Mouse (Mus musculus) MEL (cell line): ENCODE data around the gene Hao2. TPM values are rescaled to one million over a fixed set of nuclear protein-coding genes. Genes with fewer than 3 reads are reported as not detected.

Experiments used
- DNase-seq: peaks from one replicate; pipeline ENCODE4 v3.0.0; 2011; ENCODE audit warnings: low read depth, low spot score
- H3K27ac ChIP-seq: 2 replicates; pipeline ENCODE4 v1.5.1; 2012; ENCODE audit warnings: low read depth, mild to moderate bottlenecking, control low read depth, low read length, moderate library complexity; ENCODE audit not compliant: control insufficient read depth
- H3K27me3 ChIP-seq, 2 experiments: fragments of 150-350 bp in 1 of 2; sonication (generic) in 1 of 2; 2 replicates each; pipeline ENCODE4 v1.6.1; 2012; ENCODE audit warnings: low read length in 2 of 2, mild to moderate bottlenecking in 2 of 2, improper control_type of control experiment in 1 of 2, moderate library complexity in 1 of 2; ENCODE audit not compliant: insufficient read depth in 2 of 2, control insufficient read depth in 1 of 2
- H3K36me3 ChIP-seq, 2 experiments: 2 replicates each; pipeline ENCODE4 v1.6.1; 2012 to 2014; ENCODE audit warnings: low read length in 2 of 2, improper control_type of control experiment in 1 of 2, inconsistent platforms in 1 of 2, mild to moderate bottlenecking in 1 of 2; ENCODE audit not compliant: insufficient read depth in 2 of 2, control insufficient read depth in 1 of 2
- H3K4me1 ChIP-seq, 2 experiments: fragments of 150-350 bp in 1 of 2; sonication (generic) in 1 of 2; 2 replicates each; pipeline ENCODE4 v1.6.1; 2012; ENCODE audit warnings: low read length in 2 of 2, improper control_type of control experiment in 1 of 2, mild to moderate bottlenecking in 1 of 2; ENCODE audit not compliant: insufficient read depth in 2 of 2, control insufficient read depth in 1 of 2
- H3K4me3 ChIP-seq, 2 experiments: fragments of 150-350 bp in 1 of 2; sonication (generic) in 1 of 2; 2 replicates each; pipeline ENCODE4 v1.5.1; 2012; ENCODE audit warnings: low read depth in 2 of 2, low read length in 2 of 2, mild to moderate bottlenecking in 2 of 2, moderate library complexity in 2 of 2, control low read depth in 1 of 2, improper control_type of control experiment in 1 of 2; ENCODE audit not compliant: control insufficient read depth in 1 of 2, insufficient read depth in 1 of 2
- H3K79me2 ChIP-seq: 2 replicates; pipeline ENCODE4 v1.6.1; 2012; ENCODE audit warnings: mild to moderate bottlenecking, low read length, moderate library complexity; ENCODE audit not compliant: control insufficient read depth, poor library complexity, insufficient read depth
- H3K9ac ChIP-seq: 2 replicates; pipeline ENCODE4 v1.6.1; 2012; ENCODE audit warnings: low read depth, mild to moderate bottlenecking, control low read depth, low read length, moderate library complexity; ENCODE audit not compliant: control insufficient read depth, poor library complexity, severe bottlenecking
- H3K9me3 ChIP-seq: fragments of 150-350 bp; sonication (generic); replicated peaks from 2 replicates; pipeline ENCODE4 v1.6.1; 2012; ENCODE audit warnings: mild to moderate bottlenecking, low read length, improper control_type of control experiment, moderate library complexity; ENCODE audit not compliant: insufficient read depth
- BHLHE40 ChIP-seq: IDR thresholded peaks from 2 replicates; pipeline ENCODE4 v1.6.1; 2012; ENCODE audit warnings: low read depth, mild to moderate bottlenecking, inconsistent platforms, low read length, improper control_type of control experiment, borderline replicate concordance
- CHD1 ChIP-seq: IDR thresholded peaks from 2 replicates; pipeline ENCODE4 v1.6.1; 2012; ENCODE audit warnings: low read depth, mild to moderate bottlenecking, inconsistent platforms, low read length, improper control_type of control experiment
- CTCF ChIP-seq, 3 experiments: IDR thresholded peaks in 2 of 3; conservative IDR thresholded peaks in 1 of 3; 2 replicates each; pipeline ENCODE4 v1.5.1; 2011 to 2012; ENCODE audit warnings: low read length in 3 of 3, low read depth in 2 of 3, mild to moderate bottlenecking in 2 of 3, improper control_type of control experiment in 1 of 3, inconsistent platforms in 1 of 3, mixed read lengths in 1 of 3, moderate library complexity in 1 of 3; ENCODE audit not compliant: control insufficient read depth in 1 of 3, insufficient read depth in 1 of 3, poor library complexity in 1 of 3, severe bottlenecking in 1 of 3
- E2F4 ChIP-seq: IDR thresholded peaks from 2 replicates; pipeline ENCODE4 v1.6.1; 2011; ENCODE audit warnings: low read depth, low read length, improper control_type of control experiment, borderline replicate concordance
- ETS1 ChIP-seq: IDR thresholded peaks from 2 replicates; pipeline ENCODE4 v1.6.1; 2012; ENCODE audit warnings: low read depth, mild to moderate bottlenecking, inconsistent platforms, low read length, improper control_type of control experiment, moderate library complexity
- GABPA ChIP-seq: IDR thresholded peaks from 2 replicates; pipeline ENCODE4 v1.6.1; 2012; ENCODE audit warnings: low read depth, mild to moderate bottlenecking, inconsistent platforms, low read length, improper control_type of control experiment, moderate library complexity
- GATA1 ChIP-seq: IDR thresholded peaks from 2 replicates; pipeline ENCODE4 v1.6.1; 2011; ENCODE audit warnings: low read depth, low read length, improper control_type of control experiment
- HCFC1 ChIP-seq: IDR thresholded peaks from 2 replicates; pipeline ENCODE4 v1.6.1; 2012; ENCODE audit warnings: low read depth, mild to moderate bottlenecking, inconsistent platforms, low read length, improper control_type of control experiment, moderate library complexity
- JUND ChIP-seq: IDR thresholded peaks from 2 replicates; pipeline ENCODE4 v1.6.1; 2011; ENCODE audit warnings: low read depth, mild to moderate bottlenecking, improper control_type of control experiment, low read length
- MAX ChIP-seq: IDR thresholded peaks from 2 replicates; pipeline ENCODE4 v1.6.1; 2011; ENCODE audit warnings: low read length, improper control_type of control experiment
- MEF2A ChIP-seq: IDR thresholded peaks from 2 replicates; pipeline ENCODE4 v1.6.1; 2014; ENCODE audit warnings: low read depth, mild to moderate bottlenecking, inconsistent platforms, low read length, improper control_type of control experiment; ENCODE audit not compliant: poor library complexity, insufficient replicate concordance, severe bottlenecking; ENCODE audit errors: extremely low read depth
- MYB ChIP-seq: IDR thresholded peaks from 2 replicates; pipeline ENCODE4 v1.6.1; 2011; ENCODE audit warnings: mild to moderate bottlenecking, low read depth, low read length, improper control_type of control experiment
- MYC ChIP-seq: IDR thresholded peaks from 2 replicates; pipeline ENCODE4 v1.6.1; 2011; ENCODE audit warnings: low read depth, mild to moderate bottlenecking, low read length, improper control_type of control experiment, moderate library complexity
- POLR2A ChIP-seq, 2 experiments: IDR thresholded peaks; 2 replicates each; pipeline ENCODE4 v1.6.1; 2011 to 2012; ENCODE audit warnings: low read length in 2 of 2, mild to moderate bottlenecking in 2 of 2, control low read depth in 1 of 2, improper control_type of control experiment in 1 of 2, low read depth in 1 of 2, moderate library complexity in 1 of 2; ENCODE audit not compliant: control insufficient read depth in 1 of 2, insufficient read depth in 1 of 2, poor library complexity in 1 of 2
- POLR2AphosphoS2 ChIP-seq: IDR thresholded peaks from 2 replicates; pipeline ENCODE4 v1.6.1; 2011; ENCODE audit warnings: low read length, improper control_type of control experiment
- POLR2AphosphoS5 ChIP-seq: IDR thresholded peaks from 2 replicates; pipeline ENCODE4 v1.6.1; 2012; ENCODE audit warnings: low read depth, borderline replicate concordance, mild to moderate bottlenecking, inconsistent platforms, low read length, moderate library complexity, mixed read lengths
- RAD21 ChIP-seq: IDR thresholded peaks from 2 replicates; pipeline ENCODE4 v1.6.1; 2011; ENCODE audit warnings: mild to moderate bottlenecking, low read depth, low read length, improper control_type of control experiment
- RCOR1 ChIP-seq: IDR thresholded peaks from 2 replicates; pipeline ENCODE4 v1.6.1; 2012; ENCODE audit warnings: low read depth, mild to moderate bottlenecking, inconsistent platforms, low read length, improper control_type of control experiment
- TAL1 ChIP-seq: IDR thresholded peaks from 2 replicates; pipeline ENCODE4 v1.6.1; 2012; ENCODE audit warnings: mild to moderate bottlenecking, inconsistent platforms, low read length, moderate library complexity, mixed read lengths
- TBP ChIP-seq: IDR thresholded peaks from 2 replicates; pipeline ENCODE4 v1.8.0; 2011; ENCODE audit warnings: low read depth, low read length, improper control_type of control experiment
- TCF12 ChIP-seq: IDR thresholded peaks from 2 replicates; pipeline ENCODE4 v1.6.1; 2014; ENCODE audit warnings: low read depth, mild to moderate bottlenecking, inconsistent platforms, low read length, improper control_type of control experiment, moderate library complexity
- USF1 ChIP-seq: IDR thresholded peaks from 2 replicates; pipeline ENCODE4 v1.6.1; 2014; ENCODE audit warnings: low read depth, mild to moderate bottlenecking, inconsistent platforms, low read length, improper control_type of control experiment, moderate library complexity
- USF2 ChIP-seq, 2 experiments: IDR thresholded peaks; 2 replicates each; pipeline ENCODE4 v1.6.1; 2011 to 2012; ENCODE audit warnings: improper control_type of control experiment in 2 of 2, low read length in 2 of 2, borderline replicate concordance in 1 of 2, inconsistent platforms in 1 of 2, low read depth in 1 of 2, mild to moderate bottlenecking in 1 of 2; ENCODE audit not compliant: insufficient read depth in 1 of 2
- ZC3H11A ChIP-seq: IDR thresholded peaks from 2 replicates; pipeline ENCODE4 v1.6.1; 2012; ENCODE audit warnings: low read depth, mild to moderate bottlenecking, inconsistent platforms, low read length, improper control_type of control experiment
- ZKSCAN1 ChIP-seq: IDR thresholded peaks from 2 replicates; pipeline ENCODE4 v1.6.1; 2012; ENCODE audit warnings: low read depth, mild to moderate bottlenecking, inconsistent platforms, low read length, improper control_type of control experiment, moderate library complexity
- ZMIZ1 ChIP-seq: IDR thresholded peaks from 2 replicates; pipeline ENCODE4 v1.6.1; 2012; ENCODE audit warnings: low read depth, mild to moderate bottlenecking, inconsistent platforms, low read length, improper control_type of control experiment, moderate library complexity
- polyA plus RNA-seq, 2 experiments: library from polyadenylated mRNA; stranded (reverse) in 1 of 2; unstranded in 1 of 2; fragments of >175 nt in 1 of 2; fragments of >200 nt in 1 of 2; gene quantifications; 2 replicates each; pipeline versions ENCODE4 v1.2.1 to v1.2.4; 2012; ENCODE audit warnings: low replicate concordance in 2 of 2, low read depth in 1 of 2; ENCODE audit not compliant: insufficient read length in 2 of 2, insufficient read depth in 1 of 2, missing spikeins in 1 of 2
- total RNA-seq: library from RNA; depleted of rRNA; stranded (reverse); fragments of 300-350 nt; gene quantifications from 2 replicates; pipeline ENCODE4 v1.2.3, GENCODE M21; 2012

Hao2 gene
- total and polyA plus RNA-seq, 3 experiments: not detected

- H3K79me2 ChIP-seq: no peaks in the 10 kb centered on the region
- H3K36me3 ChIP-seq: no peaks in the 10 kb centered on the region
- H3K27ac ChIP-seq: no peak overlapping the region
- no peaks in the 10 kb centered on the region for H3K9me3 ChIP-seq
- H3K4me1 ChIP-seq: no peaks in the 10 kb centered on the region
- H3K9ac ChIP-seq: no peak overlapping the region
- H3K4me3 ChIP-seq: no peak overlapping the region
- no peaks in the 10 kb centered on the region for H3K27me3 ChIP-seq
- TF ChIP-seq ZC3H11A (no peak), MYB (no peak), CTCF (IDR thresholded peaks at IDR 0.05 in 2 of 3, conservative IDR thresholded peaks at IDR 0.05 in 1 of 3; ENCODE audit: control insufficient read depth in 1 of 3, insufficient read depth in 1 of 3, low read depth in 2 of 3, low read length in 3 of 3, poor library complexity in 1 of 3, severe bottlenecking in 1 of 3) (no peak), BHLHE40 (no peak), ZKSCAN1 (no peak), USF2 (IDR thresholded peaks at IDR 0.05; ENCODE audit: borderline replicate concordance in 1 of 2, insufficient read depth in 1 of 2, low read depth in 1 of 2, low read length in 2 of 2) (no peak), HCFC1 (no peak), JUND (no peak), ETS1 (no peak), MEF2A (no peak), POLR2AphosphoS2 (no peak), CHD1 (no peak), MAX (no peak), RCOR1 (no peak), RAD21 (no peak)
- DNase-seq: no peak
Measured at GRCm38 (mm10) chr3:98880216-98880615, 12.8 kb downstream of the Hao2 start.

GRCm38 (mm10) chr3:98868219-98868618 is 24.8 kb downstream of the Hao2 start:
- no peak overlapping the region for H3K27ac ChIP-seq
- TF ChIP-seq TBP (no peak), TAL1 (no peak), GATA1 (no peak), MEF2A (no peak), GABPA (no peak), CTCF (IDR thresholded peaks at IDR 0.05 in 2 of 3, conservative IDR thresholded peaks at IDR 0.05 in 1 of 3; ENCODE audit: control insufficient read depth in 1 of 3, insufficient read depth in 1 of 3, low read depth in 2 of 3, low read length in 3 of 3, poor library complexity in 1 of 3, severe bottlenecking in 1 of 3) (no peak), ZKSCAN1 (no peak), JUND (no peak), ZMIZ1 (no peak), POLR2AphosphoS2 (no peak), USF1 (no peak), POLR2AphosphoS5 (no peak), MAX (no peak), MYC (no peak), POLR2A (IDR thresholded peaks at IDR 0.05; ENCODE audit: control insufficient read depth in 1 of 2, insufficient read depth in 1 of 2, low read depth in 1 of 2, low read length in 2 of 2, poor library complexity in 1 of 2) (no peak), E2F4 (no peak), TCF12 (no peak)
- H3K27me3 ChIP-seq: no peaks in the 10 kb centered on the region
- no peaks in the 10 kb centered on the region for H3K79me2 ChIP-seq
- H3K36me3 ChIP-seq: no peaks in the 10 kb centered on the region
- no peaks in the 10 kb centered on the region for H3K9me3 ChIP-seq
- no peak overlapping the region for H3K9ac ChIP-seq
- DNase-seq: no peak
- no peak overlapping the region for H3K4me3 ChIP-seq
- no peaks in the 10 kb centered on the region for H3K4me1 ChIP-seq
